Mouse (Mus musculus) liver, postnatal 0 days (tissue): ENCODE data around the gene Tent5d. TPM values are rescaled to one million over a fixed set of nuclear protein-coding genes. Genes with fewer than 3 reads are reported as not detected.

ENCODE experiments used
- ATAC-seq: fragments of 200-750 bp; cut with Nextera tagmentation; 2 replicates; pipeline ENCODE4 v1.8.0; 2017; ENCODE audit warnings: mild to moderate bottlenecking, moderate library complexity
- DNase-seq: peaks from one replicate; pipeline ENCODE4 v3.0.0-alpha.2; 2016
- H3K27ac ChIP-seq: fragments of 300-500 bp; sonication (generic); 2 replicates; pipeline ENCODE4 v1.5.1; 2014; ENCODE audit warnings: antibody characterized with exemption, moderate library complexity, mild to moderate bottlenecking, low read depth
- H3K27me3 ChIP-seq: fragments of 300-500 bp; sonication (generic); 2 replicates; pipeline ENCODE4 v1.6.1; 2014; ENCODE audit warnings: low read length, control low read depth, mixed read lengths; ENCODE audit not compliant: insufficient read depth
- H3K36me3 ChIP-seq: fragments of 300-500 bp; sonication (generic); replicated peaks from 2 replicates; pipeline ENCODE4 v1.6.1; 2014; ENCODE audit warnings: mild to moderate bottlenecking, control low read depth, low read length, moderate library complexity, mixed read lengths; ENCODE audit not compliant: insufficient read depth
- H3K4me1 ChIP-seq: fragments of 300-500 bp; sonication (generic); 2 replicates; pipeline ENCODE4 v1.6.1; 2014; ENCODE audit warnings: antibody characterized with exemption, mild to moderate bottlenecking, control low read depth; ENCODE audit not compliant: insufficient read depth
- H3K4me2 ChIP-seq: fragments of 300-500 bp; sonication (generic); 2 replicates; pipeline ENCODE4 v1.6.1; 2014; ENCODE audit warnings: low read depth, mild to moderate bottlenecking, low read length, moderate library complexity, mixed read lengths
- H3K4me3 ChIP-seq: fragments of 300-500 bp; sonication (generic); 2 replicates; pipeline ENCODE4 v1.5.1; 2014; ENCODE audit warnings: low read depth, low read length
- H3K9ac ChIP-seq: fragments of 300-500 bp; sonication (generic); replicated peaks from 2 replicates; pipeline ENCODE4 v1.6.1; 2014; ENCODE audit warnings: mild to moderate bottlenecking, moderate library complexity
- H3K9me3 ChIP-seq: fragments of 300-500 bp; sonication (generic); 2 replicates; pipeline ENCODE4 v1.6.1; 2016; ENCODE audit warnings: mild to moderate bottlenecking, control low read depth, low read length, mixed read lengths
- CTCF ChIP-seq: sonication (generic); IDR thresholded peaks from 2 replicates; pipeline ENCODE4 v1.5.1; 2016; ENCODE audit warnings: antibody characterized with exemption, low read depth
- EP300 ChIP-seq: IDR thresholded peaks from 2 replicates; pipeline ENCODE4 v1.6.1; 2016; ENCODE audit warnings: antibody characterized with exemption, low read depth, mild to moderate bottlenecking
- WGBS: fragments of 180-500 bp; shearing (Covaris S2); extraction: QIAGEN DNeasy Blood & Tissue Kit; methylation state at CpG from one replicate; pipeline ENCODE4 v1.1.7; 2014; ENCODE audit not compliant: insufficient replicate concordance; 5-methylcytosine and 5-hydroxymethylcytosine counted together
- polyA plus RNA-seq: library from polyadenylated mRNA; unstranded; fragments of >200 nt; fragmentation: Nextera tagmentation; extraction: Ambion mirVana; gene quantifications from 2 replicates; pipeline ENCODE4 v1.2.1, GENCODE M21; 2015

Tent5d gene
- polyA plus RNA-seq, 1 experiment from 2014 or later, result not detected

DNA sequence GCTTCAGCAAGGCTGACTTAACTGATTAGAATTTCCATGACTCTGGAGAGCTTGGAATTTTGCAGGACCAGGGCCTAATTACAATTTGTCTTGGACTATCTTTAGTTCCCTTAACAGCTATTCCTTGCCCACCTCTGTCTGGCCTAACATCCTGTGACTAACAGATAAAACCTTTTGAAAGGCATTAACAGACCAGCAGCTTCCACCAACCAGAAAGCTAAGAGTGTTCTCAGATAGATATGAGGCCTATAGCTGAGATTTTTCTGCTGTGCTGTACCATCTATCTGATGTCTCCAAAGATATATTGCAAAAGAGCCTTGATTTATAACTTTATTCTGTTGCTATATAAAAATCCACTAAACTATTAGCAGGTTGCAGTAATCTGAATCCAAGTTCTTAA is 19.7 kb downstream of the Tent5d start:
- DNase-seq (no peak), ATAC-seq (no peak)
- H3K4me3 ChIP-seq, result no peak overlapping the region
- H3K27ac ChIP-seq, result no peak overlapping the region
- H3K9ac ChIP-seq, result no peak overlapping the region
- TF ChIP-seq CTCF (no peak), EP300 (no peak)
- no peaks in the 10 kb centered on the region for H3K4me1 ChIP-seq
- H3K9me3 ChIP-seq, result no peaks in the 10 kb centered on the region
- H3K36me3 ChIP-seq, result no peaks in the 10 kb centered on the region
- no peak overlapping the region for H3K4me2 ChIP-seq
- no peaks in the 10 kb centered on the region for H3K27me3 ChIP-seq

DNA sequence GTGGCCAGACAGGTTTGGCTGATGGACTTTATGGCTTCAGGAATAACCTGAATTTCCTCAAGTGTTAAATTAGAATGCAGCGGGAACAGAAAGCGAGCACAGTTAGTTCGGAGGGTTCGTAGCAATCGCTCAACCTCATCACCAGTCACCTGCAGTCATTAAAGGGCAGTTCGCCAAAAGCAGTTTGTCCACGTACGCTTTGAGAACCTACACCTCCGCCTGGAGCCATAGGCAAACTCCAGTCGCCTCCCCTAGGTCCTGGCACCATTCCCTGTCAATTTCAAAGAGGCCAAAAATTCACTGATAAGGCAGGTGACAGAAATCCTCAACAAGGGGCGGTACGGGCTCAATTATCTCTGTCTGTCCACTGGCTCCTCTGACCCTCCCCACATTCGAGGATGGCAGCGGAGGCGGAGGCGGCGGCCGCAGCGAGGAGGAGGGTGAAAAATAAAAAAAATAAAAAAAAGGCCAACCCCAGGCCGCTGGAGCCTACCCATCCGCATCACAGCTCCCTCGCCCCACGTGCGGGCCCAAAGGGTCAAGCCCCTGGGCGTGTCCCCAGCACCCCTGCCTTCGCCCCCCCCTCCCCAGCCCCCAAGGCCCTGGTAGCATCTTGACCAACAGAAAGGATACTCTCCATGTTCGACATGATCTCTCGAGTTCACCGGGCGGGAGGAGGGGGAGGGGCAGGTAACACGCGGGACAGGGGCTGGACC is 23.3 kb downstream of the Tent5d start:
- 24% methylated on average over 29 of the region's 32 CpGs for WGBS
- DNase-seq (peak; percentile 41), ATAC-seq (peak; percentile 76)
- no peaks in the 10 kb centered on the region for H3K4me1 ChIP-seq
- H3K9me3 ChIP-seq, result no peaks in the 10 kb centered on the region
- H3K27me3 ChIP-seq, result no peaks in the 10 kb centered on the region
- no peaks in the 10 kb centered on the region for H3K36me3 ChIP-seq
- TF ChIP-seq CTCF (no peak), EP300 (no peak)
- peak overlapping the region; percentile 73 for H3K4me3 ChIP-seq
- H3K4me2 ChIP-seq, result peak overlapping the region; percentile 69
- peak overlapping the region; percentile 76 for H3K9ac ChIP-seq
- H3K27ac ChIP-seq, result peak overlapping the region; percentile 78

DNA sequence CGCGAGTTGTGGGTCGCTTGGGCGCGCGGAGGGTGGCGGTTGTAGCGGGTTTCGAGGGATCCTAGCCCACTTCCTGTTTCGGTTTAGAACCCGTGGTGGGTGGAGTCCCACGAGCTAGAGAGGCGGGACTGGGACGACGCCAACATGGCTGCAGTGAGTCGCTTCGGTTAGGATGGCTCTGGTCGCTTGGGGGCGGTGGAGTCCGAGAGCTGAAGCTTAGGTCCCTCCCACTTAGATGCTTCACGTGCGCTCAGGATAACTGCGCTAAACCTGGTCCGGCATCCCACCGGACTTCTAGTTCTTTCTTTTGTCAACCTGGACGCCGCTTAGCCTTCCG is 23.8 kb downstream of the Tent5d start, which contains the start of gene 2610002M06Rik:
TSS of gene 2610002M06Rik (minus strand) at position 117 of the 337 bp plus-strand sequence.
- Histone ChIP-seq H3K27me3 (no peaks in the 10 kb centered on the region), H3K4me3 (peak within 1 kb of the TSS; percentile 73), H3K36me3 (no peaks in the 10 kb centered on the region), H3K9ac (peak within 1 kb of the TSS; percentile 76), H3K4me1 (no peaks in the 10 kb centered on the region), H3K27ac (peak within 1 kb of the TSS; percentile 78), H3K9me3 (no peaks in the 10 kb centered on the region), H3K4me2 (peak within 1 kb of the TSS; percentile 69)
- 25% methylated on average over 18 of the region's 28 CpGs for WGBS
- TF ChIP-seq CTCF (peak; percentile 76), EP300 (no peak)
- ATAC-seq, result peak; percentile 99
- DNase-seq, result peak; percentile 89

DNA sequence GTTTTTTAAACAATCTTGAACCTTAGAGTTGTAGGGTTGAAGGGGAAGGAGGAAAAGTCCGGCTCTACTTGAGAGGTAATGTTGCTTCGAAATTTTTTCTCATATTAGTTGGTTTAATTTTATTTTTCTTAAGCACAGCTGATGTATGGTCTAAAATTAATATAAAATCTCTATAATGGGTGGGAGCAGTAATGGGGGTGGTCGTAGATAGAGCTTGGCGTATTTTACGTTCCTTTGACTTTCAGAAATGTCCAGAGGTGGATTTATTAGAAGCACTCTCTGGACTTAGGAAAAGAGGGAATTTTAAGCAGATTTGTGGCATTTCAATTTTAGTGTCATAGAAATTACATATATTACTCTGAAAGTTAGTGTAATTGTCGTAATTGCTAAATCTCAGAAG is 24.3 kb downstream of the Tent5d start:
- no peak for DNase-seq
- ATAC-seq, result no peak
- H3K4me3 ChIP-seq, result peak overlapping the region; percentile 73
- H3K4me2 ChIP-seq, result peak overlapping the region; percentile 69
- WGBS, result 78% methylated on average over 6 of the region's 6 CpGs
- no peak overlapping the region for H3K27ac ChIP-seq
- no peaks in the 10 kb centered on the region for H3K9me3 ChIP-seq
- no peak for TF ChIP-seq EP300
- TF ChIP-seq CTCF, result no peak
- H3K27me3 ChIP-seq, result no peaks in the 10 kb centered on the region
- H3K36me3 ChIP-seq, result no peaks in the 10 kb centered on the region
- no peak overlapping the region for H3K9ac ChIP-seq
- no peaks in the 10 kb centered on the region for H3K4me1 ChIP-seq

DNA sequence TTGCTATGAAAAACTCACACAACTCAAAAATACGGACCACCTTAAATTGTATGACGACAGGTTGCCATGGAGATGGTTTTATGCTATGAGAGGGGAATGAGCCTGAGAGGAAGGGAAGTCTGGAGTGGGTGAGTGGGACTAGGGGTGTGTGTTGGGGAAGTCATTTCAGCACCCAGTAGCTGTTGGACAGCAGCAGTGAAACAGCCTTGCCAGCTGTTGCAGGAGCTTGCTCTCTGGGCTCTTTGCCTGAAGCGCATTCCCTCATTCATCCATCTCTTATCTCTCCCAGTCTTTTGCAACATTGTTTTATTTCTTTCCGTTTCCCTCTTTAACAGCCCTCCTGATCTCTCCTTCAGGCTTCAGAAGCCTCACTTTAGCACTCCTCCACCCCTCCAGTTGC is 65.8 kb downstream of the Tent5d start:
- Histone ChIP-seq H3K9ac (no peak overlapping the region), H3K9me3 (no peaks in the 10 kb centered on the region), H3K4me2 (no peak overlapping the region), H3K4me1 (no peaks in the 10 kb centered on the region), H3K4me3 (no peak overlapping the region), H3K27ac (no peak overlapping the region), H3K27me3 (no peaks in the 10 kb centered on the region), H3K36me3 (no peaks in the 10 kb centered on the region)
- ATAC-seq (no peak), DNase-seq (no peak)
- TF ChIP-seq EP300 (no peak), CTCF (no peak)
- WGBS, result 34% methylated on average over 4 of the region's 4 CpGs

Other genes with a start within 250 kb of the Tent5d start
- not detected in 2 replicates for gene Tbx22, start 124.6 kb upstream of the Tent5d start, polyA plus RNA-seq
- gene 2610002M06Rik, start 23.7 kb downstream of the Tent5d start, polyA plus RNA-seq, result 7.2 and 7.6 TPM in 2 replicates
- gene Gm732, start 155.9 kb downstream of the Tent5d start, polyA plus RNA-seq, result not detected in 2 replicates